Mouse (Mus musculus) c-Kit-positive CD71-negative TER-119-negative erythroid progenitor cells, embryonic 14.5 days (primary cell): ENCODE measurements around the gene R3hdml.

Experiments used
- DNase-seq: peaks from one replicate; pipeline ENCODE4 v3.0.0-alpha.2; 2013; ENCODE audit warnings: low read depth

R3hdml gene

DNA sequence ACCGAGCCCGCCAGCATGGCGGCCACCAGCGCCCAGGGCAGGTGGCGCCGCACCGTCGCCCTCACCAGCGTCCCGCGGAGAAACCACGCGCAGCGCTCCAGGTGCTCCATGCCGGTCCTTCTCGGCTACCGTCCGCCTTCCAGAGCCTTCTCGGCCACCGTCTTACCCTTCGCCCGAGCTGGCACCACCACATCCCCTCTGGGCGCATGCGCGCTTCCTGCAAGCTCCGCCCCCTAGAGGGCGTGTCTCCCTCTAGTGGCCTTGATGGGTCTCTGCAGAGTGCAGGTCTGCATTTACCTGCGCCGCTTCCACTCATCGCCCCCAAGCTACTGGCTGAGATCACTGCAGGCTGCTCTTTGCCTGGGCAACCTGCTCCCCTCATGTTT, 19.7 kb upstream of the R3hdml start, which contains the start of gene Fitm2:
Gene Fitm2 (minus strand): TSS at position 164 of the 386 bp plus-strand sequence.
- DNase-seq = peak; percentile 97

DNA sequence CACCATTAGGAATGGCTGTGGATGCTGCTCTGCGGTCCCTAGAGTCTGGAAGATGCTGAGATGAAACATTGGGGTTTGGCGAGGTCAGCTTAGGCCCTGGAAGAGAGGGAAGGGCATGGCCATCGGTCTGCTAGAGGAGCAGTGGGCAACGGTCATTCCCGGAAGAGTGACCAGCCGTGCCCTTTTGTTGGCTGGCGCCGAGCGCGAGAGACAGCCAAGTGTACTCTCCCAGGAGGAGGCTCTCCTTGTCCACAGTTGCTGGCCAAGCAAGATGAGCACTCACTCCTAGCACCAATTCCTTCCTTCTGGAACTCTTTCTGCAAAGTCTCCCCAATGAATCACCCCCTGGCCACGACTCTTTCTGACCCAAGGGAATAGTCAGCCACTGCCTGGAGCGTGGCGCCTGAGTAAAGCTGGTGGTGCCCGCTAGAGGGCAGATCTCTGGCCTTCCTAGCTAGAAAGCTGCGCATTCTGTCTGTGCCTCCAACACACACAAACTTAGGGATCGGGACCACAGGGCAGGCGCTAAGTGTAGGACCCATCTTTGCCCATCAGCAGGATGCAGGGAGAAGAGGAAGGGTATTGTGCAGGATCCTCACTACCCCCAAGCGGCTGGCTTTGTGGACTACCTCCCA, 11.8 kb upstream of the R3hdml start:
- no peak for DNase-seq

DNA sequence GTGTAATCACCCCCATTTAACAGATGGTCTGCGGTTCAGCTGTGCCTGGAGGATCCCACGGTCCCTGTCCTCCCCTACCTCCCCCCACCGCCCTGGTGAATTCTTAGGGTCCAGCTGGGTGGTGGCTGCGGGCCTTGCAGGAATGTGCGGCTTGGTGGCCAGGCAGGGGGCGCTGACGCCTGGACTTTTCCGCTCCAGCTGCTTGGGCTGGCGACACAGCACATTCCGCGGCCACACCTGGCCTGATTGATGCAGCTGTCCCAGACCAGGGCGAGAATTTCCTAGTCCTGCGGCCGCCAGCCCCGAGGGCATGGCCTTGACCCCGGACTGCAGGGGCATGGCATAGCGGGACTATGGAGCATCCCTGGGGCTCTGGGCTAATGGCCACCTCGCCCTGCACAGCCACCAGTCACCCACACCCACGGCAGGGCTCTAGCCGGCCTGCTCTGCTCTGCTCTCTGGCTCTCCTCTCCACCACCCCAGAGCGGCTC, 10.5 kb upstream of the R3hdml start:
- DNase-seq = no peak

DNA sequence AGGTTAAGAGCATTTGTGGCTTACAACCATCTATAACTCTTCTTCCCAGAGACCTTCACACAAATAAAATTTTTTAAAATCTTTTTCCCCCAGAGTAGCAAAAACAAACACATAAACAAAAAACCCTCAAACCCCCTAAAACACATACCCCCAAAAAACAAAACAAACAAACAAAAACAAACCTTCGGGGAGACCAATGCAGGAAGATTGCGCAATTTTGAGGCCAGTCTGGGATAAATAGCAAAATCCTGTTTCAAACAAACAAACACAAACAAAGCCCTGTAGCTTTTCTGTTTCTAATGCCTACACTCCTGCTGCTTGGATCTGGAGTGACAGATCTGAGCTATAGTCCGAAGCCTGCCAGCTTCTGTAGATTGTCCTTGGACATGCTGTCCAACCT, 4.8 kb upstream of the R3hdml start:
- no peak for DNase-seq

DNA sequence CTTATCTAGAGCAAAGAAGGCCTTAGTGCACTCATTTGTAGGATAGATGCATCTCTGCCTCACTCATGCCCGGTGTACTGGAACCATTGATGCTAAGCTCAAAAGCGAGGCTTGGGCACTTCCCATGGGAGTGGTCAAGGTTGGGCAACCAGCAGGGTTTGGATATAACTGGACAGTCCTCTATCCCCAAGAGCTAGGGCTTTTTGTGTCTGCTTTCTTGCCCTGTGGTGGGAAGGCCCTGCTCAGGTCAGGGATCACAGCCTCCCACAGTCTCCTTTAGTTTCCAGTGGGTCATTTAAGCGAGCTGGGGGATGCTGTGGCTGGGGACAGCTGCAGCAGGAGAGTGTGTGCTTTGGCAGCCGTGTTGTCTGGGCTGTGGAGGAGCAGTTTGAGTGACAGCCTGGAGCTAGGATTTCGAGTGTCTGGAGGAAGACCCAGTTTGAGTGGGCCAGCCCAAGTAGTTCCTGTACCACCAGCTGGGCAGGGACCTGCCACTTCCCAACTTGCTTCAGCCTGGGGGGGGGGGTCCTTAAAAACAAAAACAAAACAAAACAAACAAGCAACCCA, 2.3 kb upstream of the R3hdml start:
- DNase-seq = no peak

DNA sequence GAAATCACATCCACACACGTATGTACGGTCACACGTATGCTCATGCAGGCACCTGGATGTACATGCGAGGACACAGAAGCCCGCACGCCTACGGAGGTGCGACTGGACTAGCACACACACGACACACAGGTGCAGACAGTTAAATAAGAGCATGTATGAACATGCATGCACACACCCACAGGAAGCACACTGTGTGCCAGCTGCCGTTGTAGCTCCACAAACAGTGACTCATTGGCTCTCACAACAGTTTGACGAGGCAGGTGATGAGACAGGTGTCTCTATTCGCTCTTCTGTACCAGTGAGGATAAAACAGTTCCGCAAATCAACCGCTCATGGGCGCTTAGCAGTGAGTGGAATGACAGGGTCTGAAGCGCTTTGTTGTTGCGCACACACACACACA, 1.5 kb upstream of the R3hdml start:
- no peak for DNase-seq

DNA sequence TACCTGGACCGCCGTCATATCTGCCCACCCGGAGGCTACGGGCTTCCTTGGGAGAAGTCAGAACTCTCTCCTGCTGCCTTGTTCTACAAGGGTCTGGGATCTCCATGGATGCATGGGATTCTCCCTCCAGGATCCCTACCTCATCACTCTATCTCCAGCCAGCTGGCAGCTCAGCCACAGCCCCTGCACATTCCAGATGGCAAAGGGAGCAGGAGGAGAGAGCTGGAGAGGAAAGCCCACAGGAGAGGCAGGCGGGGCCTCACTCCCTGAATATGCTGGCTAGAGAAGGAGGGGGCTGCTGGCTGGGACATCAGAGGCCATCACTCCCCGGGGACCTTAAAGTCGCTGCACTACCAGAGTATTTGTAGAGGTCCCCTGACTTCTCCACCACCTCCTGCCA, 767 bp upstream of the R3hdml start:
- DNase-seq = no peak

DNA sequence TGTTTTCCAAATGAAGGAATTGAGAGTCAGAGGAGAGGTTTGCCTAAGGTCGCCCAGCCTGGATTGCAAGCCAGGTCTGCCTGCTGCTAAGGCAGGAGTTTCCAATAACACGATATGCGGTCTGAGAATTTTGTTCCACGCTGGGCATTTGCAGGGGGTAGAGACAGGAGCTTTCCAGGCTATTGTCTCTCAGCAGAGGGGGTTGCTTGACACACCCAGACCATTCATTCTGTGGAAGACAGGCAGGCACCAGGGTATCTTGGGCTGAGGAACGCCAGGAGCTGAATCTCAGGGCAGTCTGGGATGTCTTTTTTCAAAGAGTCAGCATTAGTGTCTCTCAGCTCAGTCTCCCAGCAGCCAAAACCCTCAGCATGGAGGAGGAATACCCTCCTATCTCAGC, 913 bp downstream of the R3hdml start:
- no peak for DNase-seq

DNA sequence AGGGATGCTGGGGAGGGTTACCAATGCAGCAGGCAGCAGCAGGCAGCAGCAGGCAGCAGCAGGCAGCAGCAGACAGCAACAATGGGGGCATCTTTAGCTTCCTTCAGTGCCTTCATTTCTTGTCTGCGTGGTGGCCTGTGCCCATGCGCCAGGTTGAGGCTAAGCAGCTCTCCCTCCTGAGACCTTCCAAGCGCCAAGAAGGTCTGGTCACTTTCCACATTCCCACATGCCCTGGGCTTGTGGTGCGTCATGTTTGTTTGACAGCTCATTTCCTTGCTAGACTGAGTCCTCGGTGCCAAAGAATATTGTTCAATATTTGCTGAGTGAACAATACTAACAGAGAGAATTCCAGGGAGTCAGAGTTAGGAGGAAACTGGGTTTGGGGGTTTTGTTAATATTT, 1.9 kb downstream of the R3hdml start:
- no peak for DNase-seq

DNA sequence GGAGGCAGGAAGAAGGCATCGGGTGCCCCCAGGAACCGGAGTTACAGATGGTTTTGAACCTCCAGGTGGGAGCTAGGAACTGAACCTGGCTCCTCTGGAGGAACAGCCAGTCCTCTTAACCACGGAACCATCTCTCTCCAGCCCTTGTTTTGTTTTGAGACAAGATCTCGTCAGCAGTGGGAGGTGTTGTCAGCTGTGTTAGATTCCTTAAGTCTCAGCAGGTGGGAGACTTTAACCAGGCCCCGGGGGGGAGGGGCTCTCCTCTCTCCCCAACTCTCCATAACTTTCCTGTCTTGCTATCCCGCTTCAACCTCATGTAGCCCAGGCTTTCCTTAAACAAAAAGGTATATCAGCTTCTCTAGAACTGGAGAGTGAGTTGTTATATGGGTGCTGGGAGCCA, 2.3 kb downstream of the R3hdml start:
- no peak for DNase-seq

DNA sequence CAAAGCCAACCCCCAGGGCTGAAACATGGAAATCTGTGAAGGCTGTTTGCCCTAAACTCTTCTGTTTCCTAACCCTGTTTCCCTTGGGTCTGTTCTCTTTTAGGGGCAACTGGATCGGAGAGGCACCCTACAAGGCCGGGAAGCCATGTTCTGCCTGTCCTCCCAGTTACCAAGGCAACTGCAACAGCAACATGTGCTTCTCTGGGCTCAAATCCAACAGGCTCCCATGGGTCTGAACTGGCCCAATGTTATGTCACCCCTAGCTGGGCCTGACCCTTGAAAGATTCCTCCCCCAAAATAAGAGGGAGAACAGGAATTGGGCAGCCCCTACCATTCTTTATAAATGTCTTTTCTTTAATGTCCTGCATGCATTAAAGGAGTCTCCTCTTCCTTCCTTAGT, 10.1 kb downstream of the R3hdml start:
- no peak for DNase-seq

DNA sequence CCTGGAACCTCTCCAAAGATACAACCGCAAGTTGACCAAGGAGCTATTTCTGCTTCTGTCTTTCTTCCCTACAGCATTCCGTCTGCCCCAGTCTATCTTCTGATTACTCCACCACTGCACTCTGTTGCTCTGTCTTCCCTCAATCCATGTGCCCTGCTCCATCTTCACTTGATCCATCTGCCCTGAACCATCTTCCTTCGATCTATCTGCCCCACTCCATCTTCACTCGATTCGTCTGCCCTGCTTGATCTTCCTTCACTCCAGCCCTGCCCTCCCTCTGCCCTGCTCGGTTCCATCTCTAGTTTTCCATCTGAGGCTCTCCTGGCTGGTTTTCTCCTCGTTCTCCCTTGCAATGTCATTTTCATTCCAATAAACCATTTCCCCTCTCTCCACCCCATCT, 11.1 kb downstream of the R3hdml start:
- DNase-seq = no peak

DNA sequence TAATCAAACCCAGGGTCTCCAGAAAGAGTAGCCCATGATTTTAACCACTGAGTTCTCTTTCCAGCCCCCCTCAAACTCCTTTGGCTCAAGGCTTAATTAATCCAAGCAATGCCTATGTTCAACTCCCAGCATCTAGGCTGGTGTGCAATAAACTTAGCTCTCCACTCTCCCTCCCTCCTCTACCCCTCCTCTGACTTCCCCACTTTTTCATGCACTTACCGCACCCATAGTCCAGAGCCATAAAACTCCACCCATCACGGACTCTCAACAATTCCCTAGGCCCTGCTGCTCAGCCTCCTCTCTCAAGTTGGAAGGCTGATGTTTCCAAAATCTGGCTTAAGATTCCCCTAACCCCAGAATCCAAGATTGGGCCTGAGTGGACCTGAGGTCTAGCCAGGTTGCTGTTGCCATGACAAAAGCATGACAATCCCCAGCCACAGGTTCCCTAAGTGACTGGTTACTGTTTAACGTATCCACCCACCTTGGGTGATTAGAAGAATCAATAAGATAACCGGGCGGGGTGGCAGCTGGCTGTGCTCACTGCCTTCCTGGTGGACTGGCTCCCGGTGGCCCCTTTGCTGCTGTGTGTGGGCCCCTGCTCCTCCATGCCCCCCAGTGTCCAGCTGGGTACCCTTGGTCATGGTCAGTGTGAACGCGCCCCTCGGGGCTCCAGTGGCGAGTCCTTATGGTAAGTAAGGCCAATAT, 14.3 kb downstream of the R3hdml start, which contains the start of gene Hnf4a:
Gene Hnf4a (plus strand): TSS at position 509 of the 705 bp plus-strand sequence.
- no peak for DNase-seq

DNA sequence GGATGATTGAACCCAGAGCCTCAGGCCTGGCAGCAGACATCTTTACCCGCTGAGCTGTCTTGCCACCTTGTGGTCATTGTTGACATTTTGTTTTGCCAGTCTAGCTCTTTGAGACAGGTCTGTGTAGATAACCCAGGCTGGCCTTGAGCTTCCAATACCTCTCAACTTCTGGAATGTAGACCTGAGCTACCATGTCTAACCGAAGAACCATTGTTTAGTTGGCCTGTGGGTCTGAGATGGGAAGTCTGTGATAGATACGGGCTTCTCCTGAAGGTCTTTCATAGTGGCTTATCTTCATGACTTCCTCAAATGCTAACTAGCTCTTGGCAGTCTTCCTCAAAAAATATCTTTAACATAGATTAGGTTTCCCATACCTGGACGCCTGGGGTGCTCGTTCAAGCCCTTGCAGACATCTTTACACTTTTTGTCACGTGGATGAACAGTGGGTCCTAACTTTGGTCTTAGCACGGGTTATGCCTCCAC, 33.7 kb downstream of the R3hdml start:
- DNase-seq = no peak

DNA sequence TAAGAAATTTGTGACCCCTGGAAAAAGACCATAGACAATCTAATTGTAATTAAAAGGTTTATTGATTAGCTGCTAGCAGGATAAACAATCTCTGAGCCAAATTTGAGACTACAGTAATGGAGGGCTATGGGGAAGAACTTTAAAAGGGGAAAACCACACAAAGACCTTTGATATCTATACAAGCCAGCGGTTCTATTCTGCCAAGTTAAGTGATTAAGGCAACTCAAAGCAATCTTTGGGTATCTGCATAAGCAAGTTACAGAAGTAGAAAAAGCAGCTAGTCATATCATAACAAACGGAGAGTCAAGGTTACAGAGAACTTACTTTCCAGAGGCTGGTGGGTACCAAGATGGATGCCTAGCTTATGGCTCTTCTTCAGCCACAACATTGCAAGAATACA, 35.4 kb downstream of the R3hdml start:
- no peak for DNase-seq

DNA sequence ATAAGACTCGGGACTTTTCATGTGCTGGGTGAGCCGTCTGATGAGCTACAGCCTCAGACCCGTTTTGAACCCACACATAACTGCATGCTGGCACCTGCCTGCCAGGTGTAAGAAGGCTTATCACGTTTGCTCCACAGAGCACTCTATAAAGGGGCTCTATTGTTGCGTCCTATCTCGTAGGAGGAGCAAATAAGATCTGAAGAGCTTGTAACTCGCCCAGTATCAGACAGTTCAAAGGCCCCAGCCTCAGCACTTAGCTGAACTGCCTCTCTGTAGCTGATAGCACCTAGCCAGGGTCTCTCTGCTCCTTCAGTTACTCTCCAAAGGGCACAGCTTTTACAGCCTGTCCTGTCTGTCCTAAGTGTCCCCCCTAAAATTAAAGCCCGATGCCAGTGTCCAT, 38.3 kb downstream of the R3hdml start:
- no peak for DNase-seq

DNA sequence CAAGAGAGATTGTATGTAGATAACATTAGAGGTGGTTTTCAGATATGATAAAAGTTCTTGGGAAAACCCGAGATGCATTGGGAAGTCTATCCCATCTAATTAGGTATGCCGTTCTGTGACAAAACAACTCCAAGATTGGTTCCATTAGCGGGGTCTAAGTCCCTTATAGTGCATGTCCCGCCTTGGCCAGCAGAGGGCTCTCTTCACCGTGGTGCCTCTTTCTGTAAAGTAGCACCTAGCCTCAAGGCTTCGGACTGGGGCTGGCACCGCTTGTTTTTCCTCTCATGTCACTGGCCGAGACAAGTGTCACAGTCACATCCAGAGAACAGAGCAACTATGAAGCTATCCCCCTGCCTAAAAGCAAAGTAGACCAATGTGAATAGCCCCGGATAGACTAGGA, 39.8 kb downstream of the R3hdml start:
- peak; percentile 68 for DNase-seq

DNA sequence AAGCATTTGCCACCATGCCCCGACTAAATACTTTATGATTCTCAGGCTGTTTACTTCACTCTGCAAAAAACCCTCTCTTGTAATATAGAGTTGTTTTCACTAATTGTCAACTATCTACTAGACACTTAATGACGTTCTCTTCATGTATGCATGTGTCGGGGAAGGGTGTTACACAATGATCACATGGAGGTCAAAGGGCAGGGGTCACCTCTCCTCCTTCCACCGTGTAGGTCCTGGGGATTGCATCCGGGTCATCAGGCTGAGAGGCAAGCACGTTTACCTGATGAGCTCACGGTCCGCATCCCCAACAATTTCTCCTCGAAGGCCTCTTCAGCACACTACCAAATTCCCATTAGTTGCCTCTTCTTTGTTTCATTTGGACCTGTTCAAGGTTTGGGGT, 41.1 kb downstream of the R3hdml start:
- DNase-seq = no peak

DNA sequence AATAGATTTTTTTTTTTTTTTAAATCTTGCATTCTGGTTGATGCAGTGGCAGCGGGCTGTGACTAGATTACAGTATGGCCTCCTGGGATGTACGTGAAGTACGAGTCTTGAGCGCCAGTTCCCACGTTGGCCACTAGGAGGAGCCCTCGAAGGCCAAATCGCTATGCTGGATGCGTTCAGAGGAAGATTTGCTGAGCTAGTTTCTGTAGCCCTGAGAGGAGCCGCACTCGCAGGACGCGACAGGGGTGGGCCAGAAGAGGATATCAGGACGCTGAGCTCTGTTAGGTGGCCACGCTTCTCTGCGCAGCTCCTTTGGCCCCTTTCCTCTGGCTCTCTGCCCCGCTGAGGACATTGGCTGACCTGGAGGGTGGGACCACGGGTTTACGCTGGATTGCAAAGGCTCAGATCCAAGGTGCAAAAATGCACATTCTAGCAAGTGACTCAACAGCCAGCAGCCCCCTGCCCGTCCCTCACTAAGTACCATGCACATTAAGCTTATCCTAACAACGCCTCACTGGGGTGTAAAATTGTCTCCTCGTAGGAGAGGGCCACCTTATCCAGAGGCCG, 42.9 kb downstream of the R3hdml start:
- peak; percentile 85 for DNase-seq

DNA sequence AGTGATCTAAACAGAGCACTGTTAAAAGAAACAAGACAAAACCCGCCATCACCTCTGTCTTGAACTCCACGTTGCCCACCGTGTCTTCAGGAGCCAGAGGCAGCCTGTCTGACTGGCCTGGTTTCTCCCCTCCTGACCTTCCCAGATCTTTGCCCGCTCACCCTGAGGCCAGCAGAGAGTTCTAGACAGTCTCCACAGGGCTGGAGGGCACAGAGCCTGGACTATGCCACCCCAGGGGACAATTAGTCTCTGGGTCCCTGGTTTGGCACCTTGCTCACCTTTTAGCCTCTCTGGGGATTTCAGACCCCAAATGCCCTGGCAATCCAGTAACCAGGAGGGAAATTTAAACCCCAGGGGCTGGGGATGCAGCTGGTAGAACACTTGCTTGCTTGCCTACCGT, 45.3 kb downstream of the R3hdml start:
- no peak for DNase-seq

DNA sequence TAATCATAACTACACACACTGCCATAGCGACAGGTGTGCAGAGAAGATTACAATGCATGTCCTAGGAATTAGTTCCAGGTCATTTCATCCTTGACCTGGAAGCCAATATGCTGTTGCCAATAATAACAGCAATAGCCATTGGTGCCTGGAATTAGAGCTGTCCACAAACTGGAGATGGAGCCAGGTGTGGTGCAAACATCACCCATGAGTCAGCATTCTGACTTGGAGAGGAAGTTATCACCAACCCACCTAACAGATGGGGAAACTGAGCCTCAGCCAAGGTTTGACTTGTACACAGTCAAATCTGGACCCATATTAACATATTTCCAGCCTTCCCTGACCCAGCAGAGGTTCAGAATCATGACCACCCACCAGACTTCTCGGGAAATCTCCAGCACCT, 46.3 kb downstream of the R3hdml start:
- DNase-seq = no peak

DNA sequence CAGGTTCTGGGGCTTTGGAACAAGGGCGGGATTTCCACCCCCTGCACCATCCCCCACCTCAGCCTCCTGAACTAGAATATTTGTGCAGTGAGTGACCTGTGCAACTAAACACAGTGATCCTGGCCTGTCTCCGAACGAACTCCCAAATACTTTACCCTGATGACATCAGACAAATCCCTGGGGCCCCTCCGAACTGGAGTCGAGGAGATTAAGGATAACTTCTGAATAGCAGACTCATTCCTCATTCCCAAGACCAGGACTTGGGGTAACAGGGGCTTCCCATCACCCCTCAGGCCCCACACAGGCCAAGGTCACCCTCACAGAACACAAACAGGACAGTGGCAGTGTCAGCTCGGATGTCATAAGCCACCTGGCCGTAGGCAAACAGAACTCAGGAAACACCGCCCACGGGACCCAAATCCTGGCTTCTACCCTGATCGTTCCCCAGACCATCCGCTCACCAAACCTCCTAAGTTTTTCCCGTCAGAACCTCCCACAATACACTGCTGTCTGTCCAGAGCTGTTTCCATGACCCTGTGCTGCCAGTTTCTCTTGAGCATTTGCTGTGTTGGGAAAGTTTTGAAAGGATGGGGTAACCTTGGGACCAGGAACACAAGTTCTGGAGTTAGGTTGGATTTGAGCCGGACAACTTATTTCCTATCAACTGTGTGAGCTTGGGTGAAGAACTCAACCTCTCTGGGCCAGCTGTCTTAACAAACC, 47.4 kb downstream of the R3hdml start:
- DNase-seq = no peak
